Mouse (Mus musculus): ENCODE measurements around the gene Dnlz.

DNA sequence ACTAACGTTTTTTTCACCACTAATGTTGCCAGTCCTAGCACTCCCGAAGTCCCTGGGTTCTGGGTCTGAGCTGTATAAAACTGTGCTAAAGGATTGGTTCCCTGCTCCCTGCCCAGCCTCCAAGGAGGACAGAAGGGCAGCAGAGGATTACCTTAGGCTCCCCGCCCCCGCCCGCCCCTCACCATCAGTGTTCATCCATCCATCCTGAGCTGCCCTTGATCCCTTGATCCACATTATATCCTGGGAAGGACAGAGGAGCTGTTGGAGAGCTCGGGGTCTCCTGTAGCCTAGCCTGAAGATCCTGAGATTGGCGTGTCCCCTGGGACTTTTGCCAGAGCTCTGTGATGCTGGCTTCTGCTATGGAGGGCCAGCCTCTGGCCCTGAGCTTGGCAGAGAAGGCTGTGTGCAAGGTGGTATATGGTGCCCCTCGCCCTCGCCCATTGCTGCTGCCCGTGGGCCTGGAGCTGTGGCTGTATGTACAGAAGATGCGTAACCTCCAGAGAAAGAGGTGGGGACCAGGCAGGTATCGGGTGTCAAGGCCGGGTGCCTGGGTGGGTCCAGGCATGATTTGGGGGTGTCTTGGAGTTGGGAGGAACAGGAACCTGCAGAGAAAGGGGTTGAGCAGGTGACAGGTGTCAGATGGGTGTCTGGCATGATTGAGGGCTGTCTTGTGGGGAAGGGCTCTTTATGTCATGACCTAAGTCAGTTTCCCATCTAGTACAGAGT, 32.2 kb downstream of the Dnlz start:
- TF ChIP-seq CTCF (IDR thresholded peaks at IDR 0.05; ENCODE audit: low read depth) (no peak), EP300 (IDR thresholded peaks at IDR 0.05; ENCODE audit: low read depth) (no peak)

Measured in heart, postnatal 0 days (tissue).